Mouse (Mus musculus) G1E (cell line): Measurements from ENCODE around the gene Mycbp2.

Experiments used
- CTCF ChIP-seq: IDR thresholded peaks from 2 replicates; pipeline ENCODE4 v1.5.1; 2012; ENCODE audit warnings: low read depth, low read length, inconsistent platforms, mixed read lengths
- GATA1 ChIP-seq: IDR thresholded peaks from 2 replicates; pipeline ENCODE4 v1.6.1; 2012; ENCODE audit warnings: borderline replicate concordance, low read length, inconsistent platforms, mixed read lengths
- GATA2 ChIP-seq: IDR thresholded peaks from 2 replicates; pipeline ENCODE4 v1.6.1; 2012; ENCODE audit warnings: low read depth, low read length, inconsistent platforms, borderline replicate concordance

DNA sequence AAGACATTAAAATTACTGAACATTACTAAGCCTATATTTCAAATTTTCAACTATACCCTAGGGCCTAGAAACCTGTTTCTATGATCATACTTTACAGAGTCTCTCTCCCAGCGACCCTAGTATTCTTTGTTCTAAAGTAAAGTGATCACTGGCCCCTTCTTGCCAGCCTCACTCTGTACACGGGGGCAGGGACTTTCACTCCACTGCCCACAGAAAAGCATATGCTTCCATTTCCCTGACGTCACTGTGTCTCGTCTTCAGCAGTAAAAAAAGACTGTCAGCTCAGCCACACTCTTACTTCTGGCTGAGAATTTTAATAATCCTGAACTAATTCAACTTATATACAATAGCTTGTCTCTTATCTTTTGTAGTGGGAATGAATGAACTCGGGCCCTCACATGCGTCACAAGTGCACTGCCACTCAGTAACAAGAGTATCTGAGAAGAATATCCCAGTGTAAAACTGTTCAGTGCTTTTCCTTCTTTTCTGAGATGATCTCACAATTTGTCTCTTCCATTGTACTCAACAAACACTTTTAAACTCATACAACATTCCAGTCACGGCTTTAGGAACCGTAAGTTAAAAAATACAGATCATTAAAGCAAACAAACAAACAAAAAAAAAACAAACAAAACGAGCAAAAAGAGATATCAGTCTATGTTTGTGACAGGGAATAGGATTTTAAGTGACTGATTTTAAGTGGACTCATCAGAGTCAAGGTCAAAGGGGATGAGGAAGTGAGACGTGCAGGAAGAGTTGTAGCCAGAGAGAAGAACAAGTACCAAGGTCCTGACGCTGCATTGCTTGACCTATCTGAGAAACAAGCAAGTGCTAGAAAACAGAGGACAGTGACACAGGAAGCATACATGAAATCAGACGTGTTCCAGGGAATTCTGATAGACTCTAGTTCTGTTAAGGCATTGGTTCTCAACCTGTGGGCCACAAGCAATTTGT, 112.7 kb downstream of the Mycbp2 start:
- no peak for TF ChIP-seq GATA1
- TF ChIP-seq CTCF, result no peak
- TF ChIP-seq GATA2, result no peak
